Mouse (Mus musculus) CH12.LX (cell line): ENCODE measurements around the gene Retreg3. TPM values are rescaled to one million over a fixed set of nuclear protein-coding genes. Genes with fewer than 3 reads are reported as not detected.

Experiments
- DNase-seq: peaks from one replicate; pipeline ENCODE4 v3.0.0-alpha.2; 2013; ENCODE audit errors: extremely low read depth
- H3K27ac ChIP-seq: 2 replicates; pipeline ENCODE4 v1.5.1; 2012; ENCODE audit warnings: low read depth, mild to moderate bottlenecking, control low read depth, moderate library complexity; ENCODE audit not compliant: insufficient read depth
- H3K27me3 ChIP-seq: replicated peaks from 2 replicates; pipeline ENCODE3; 2012; ENCODE audit warnings: inconsistent platforms
- H3K36me3 ChIP-seq, 2 experiments: replicated peaks in 1 of 2; 2 replicates each; pipeline versions ENCODE3 to v1.6.1; 2012; ENCODE audit warnings: inconsistent platforms in 1 of 2, low read length in 1 of 2, mild to moderate bottlenecking in 1 of 2, mixed read lengths in 1 of 2, moderate library complexity in 1 of 2; ENCODE audit not compliant: control insufficient read depth in 1 of 2, insufficient read depth in 1 of 2
- H3K4me1 ChIP-seq, 2 experiments: 2 replicates each; pipeline ENCODE4 v1.6.1; 2012; ENCODE audit warnings: inconsistent platforms in 1 of 2, moderate library complexity in 1 of 2; ENCODE audit not compliant: insufficient read depth in 2 of 2, control insufficient read depth in 1 of 2
- H3K4me2 ChIP-seq: 2 replicates; pipeline ENCODE4 v1.6.1; 2012; ENCODE audit warnings: low read depth, mild to moderate bottlenecking, control low read depth; ENCODE audit not compliant: poor library complexity, insufficient read depth, severe bottlenecking
- H3K4me3 ChIP-seq, 3 experiments: fragments of 150-350 bp in 1 of 3; sonication (generic) in 1 of 3; replicated peaks in 1 of 3; 2 replicates each; pipeline versions ENCODE3 to v1.5.1; 2011 to 2012; ENCODE audit warnings: low read depth in 2 of 3, low read length in 2 of 3, mild to moderate bottlenecking in 2 of 3, moderate library complexity in 2 of 3, control low read depth in 1 of 3, improper control_type of control experiment in 1 of 3, inconsistent platforms in 1 of 3, mixed read lengths in 1 of 3; ENCODE audit not compliant: poor library complexity in 1 of 3
- H3K79me2 ChIP-seq: replicated peaks from 2 replicates; pipeline ENCODE4 v1.6.1; 2012; ENCODE audit warnings: mild to moderate bottlenecking, moderate library complexity; ENCODE audit not compliant: control insufficient read depth, poor library complexity, insufficient read depth, severe bottlenecking; ENCODE audit errors: extremely low read depth
- H3K9ac ChIP-seq: 2 replicates; pipeline ENCODE4 v1.6.1; 2012; ENCODE audit warnings: low read depth, mild to moderate bottlenecking, control low read depth, moderate library complexity; ENCODE audit not compliant: insufficient read depth
- H3K9me3 ChIP-seq: replicated peaks from 2 replicates; pipeline ENCODE3; 2012; ENCODE audit warnings: low read length, inconsistent platforms, mixed read lengths
- BHLHE40 ChIP-seq: IDR thresholded peaks from 2 replicates; pipeline ENCODE4 v1.6.1; 2011; ENCODE audit warnings: mild to moderate bottlenecking, low read depth, low read length, improper control_type of control experiment
- CHD2 ChIP-seq: IDR thresholded peaks from 2 replicates; pipeline ENCODE4 v1.6.1; 2011; ENCODE audit warnings: low read length, improper control_type of control experiment
- CTCF ChIP-seq, 2 experiments: IDR thresholded peaks in 1 of 2; conservative IDR thresholded peaks in 1 of 2; 2 replicates each; pipeline ENCODE4 v1.5.1; 2011 to 2012; ENCODE audit warnings: low read depth in 2 of 2, low read length in 2 of 2, improper control_type of control experiment in 1 of 2, inconsistent platforms in 1 of 2, mild to moderate bottlenecking in 1 of 2, moderate library complexity in 1 of 2
- GABPA ChIP-seq: IDR thresholded peaks from 2 replicates; pipeline ENCODE4 v1.6.1; 2012; ENCODE audit warnings: low read depth, low read length, improper control_type of control experiment, inconsistent platforms; ENCODE audit not compliant: insufficient replicate concordance
- HCFC1 ChIP-seq: IDR thresholded peaks from 2 replicates; pipeline ENCODE4 v1.6.1; 2012; ENCODE audit warnings: low read depth, mild to moderate bottlenecking, inconsistent platforms, low read length, improper control_type of control experiment
- IRF4 ChIP-seq: IDR thresholded peaks from 2 replicates; pipeline ENCODE4 v1.6.1; 2014; ENCODE audit warnings: low read depth, mild to moderate bottlenecking, inconsistent platforms, low read length, improper control_type of control experiment
- JUN ChIP-seq: IDR thresholded peaks from 2 replicates; pipeline ENCODE4 v1.6.1; 2011; ENCODE audit warnings: low read depth, mild to moderate bottlenecking, low read length, improper control_type of control experiment, moderate library complexity; ENCODE audit not compliant: insufficient read depth
- JUND ChIP-seq: conservative IDR thresholded peaks from 2 replicates; pipeline ENCODE4 v1.6.1; 2011; ENCODE audit warnings: low read depth, low read length, improper control_type of control experiment
- MAFK ChIP-seq: IDR thresholded peaks from 2 replicates; pipeline ENCODE4 v1.6.1; 2011; ENCODE audit warnings: low read length, improper control_type of control experiment; ENCODE audit not compliant: insufficient replicate concordance
- MYC ChIP-seq: IDR thresholded peaks from 2 replicates; pipeline ENCODE4 v1.6.1; 2011; ENCODE audit warnings: low read depth, mild to moderate bottlenecking, improper control_type of control experiment, low read length
- NRF1 ChIP-seq: IDR thresholded peaks from 2 replicates; pipeline ENCODE4 v1.6.1; 2014; ENCODE audit warnings: low read depth, mild to moderate bottlenecking, inconsistent platforms, low read length, improper control_type of control experiment, moderate library complexity
- PAX5 ChIP-seq: IDR thresholded peaks from 2 replicates; pipeline ENCODE4 v1.6.1; 2012; ENCODE audit warnings: low read length, inconsistent platforms, mixed read lengths
- RAD21 ChIP-seq: IDR thresholded peaks from 2 replicates; pipeline ENCODE4 v1.6.1; 2011; ENCODE audit warnings: low read depth, mild to moderate bottlenecking, low read length, improper control_type of control experiment, moderate library complexity
- RCOR1 ChIP-seq: conservative IDR thresholded peaks from 2 replicates; pipeline ENCODE4 v1.6.1; 2012; ENCODE audit warnings: low read depth, mild to moderate bottlenecking, inconsistent platforms, low read length, improper control_type of control experiment
- SMC3 ChIP-seq: IDR thresholded peaks from 2 replicates; pipeline ENCODE4 v1.6.1; 2011; ENCODE audit warnings: low read depth, low read length, improper control_type of control experiment
- TCF12 ChIP-seq: IDR thresholded peaks from 2 replicates; pipeline ENCODE4 v1.6.1; 2014; ENCODE audit warnings: low read depth, mild to moderate bottlenecking, inconsistent platforms, low read length, improper control_type of control experiment
- UBTF ChIP-seq: IDR thresholded peaks from 2 replicates; pipeline ENCODE4 v1.6.1; 2012; ENCODE audit warnings: low read depth, mild to moderate bottlenecking, inconsistent platforms, low read length, improper control_type of control experiment, moderate library complexity
- USF1 ChIP-seq: IDR thresholded peaks from 2 replicates; pipeline ENCODE4 v1.6.1; 2014; ENCODE audit warnings: low read depth, mild to moderate bottlenecking, inconsistent platforms, low read length, improper control_type of control experiment
- ZC3H11A ChIP-seq: IDR thresholded peaks from 2 replicates; pipeline ENCODE4 v1.6.1; 2012; ENCODE audit warnings: low read depth, mild to moderate bottlenecking, inconsistent platforms, low read length, improper control_type of control experiment
- dilution Hi-C: fragments of 300-500 bp; cut with MboI; formaldehyde crosslinking; loops from 2 replicates; pipeline ENCODE4 v1.14.3; 2020; ENCODE audit warnings: low sequenced_read_pairs; ENCODE audit not compliant: extremely low pct_unique_long_range_greater_than_20kb, extremely low pct_ligation_motif_present
- in situ Hi-C: fragments of 300-500 bp; cut with MboI; formaldehyde crosslinking; loops from 3 replicates; pipeline ENCODE4 v1.14.3; 2019; ENCODE audit warnings: low sequenced_read_pairs, low pct_ligation_motif_present, low pct_unique_long_range_greater_than_20kb, mixed read lengths
- polyA plus RNA-seq: library from polyadenylated mRNA; unstranded; fragments of >175 nt; gene quantifications from 2 replicates; pipeline ENCODE4 v1.2.1, GENCODE M21; 2012; ENCODE audit warnings: low read depth; ENCODE audit not compliant: insufficient read length
- total RNA-seq, 2 experiments: library from RNA; depleted of rRNA; stranded (reverse); fragments of 300-350 nt in 1 of 2; fragments of >200 nt in 1 of 2; gene quantifications; 2 replicates each; pipeline ENCODE4 v1.2.3; 2012 to 2014

The Retreg3 gene
- total and polyA plus RNA-seq, 3 experiments: 48.2 to 55.9 (median 54.3) TPM

- no peak overlapping the region for H3K4me2 ChIP-seq
- peak; percentile 30 for DNase-seq
- TF ChIP-seq MAFK (no peak), PAX5 (no peak), RAD21 (peak; percentile 61), CTCF (conservative IDR thresholded peaks at IDR 0.05 in 1 of 2, IDR thresholded peaks at IDR 0.05 in 1 of 2; ENCODE audit: low read depth in 2 of 2, low read length in 2 of 2) (peak; percentile 47 to 68; a peak in 3 of 4 replicates), USF1 (no peak), BHLHE40 (no peak), JUND (no peak), SMC3 (peak; percentile 61), CHD2 (no peak)
- TF ChIP-seq, all 38 proteins: peak for 3
- H3K9ac ChIP-seq: no peak overlapping the region
- no peak overlapping the region for H3K4me3 ChIP-seq
- in situ Hi-C loops (no loop called here), dilution Hi-C loops (no loop called here)
- H3K27ac ChIP-seq: no peak overlapping the region
- peaks cover 12% of the 10 kb centered on the region for H3K9me3 ChIP-seq
- no peaks in the 10 kb centered on the region for H3K79me2 ChIP-seq
- no peaks in the 10 kb centered on the region for H3K27me3 ChIP-seq
- H3K4me1 ChIP-seq: peaks cover 1 to 9% of the 10 kb centered on the region in 2 experiments; a peak in 2 of 4 replicates
- H3K36me3 ChIP-seq: peaks cover 87 to 99% of the 10 kb centered on the region in 2 experiments
Measured at GRCm38 (mm10) chr11:101053974-101054373, 65.7 kb downstream of the Retreg3 start.

- Histone ChIP-seq H3K36me3 (peaks cover 88 to 99% of the 10 kb centered on the region in 2 experiments), H3K79me2 (no peaks in the 10 kb centered on the region), H3K4me1 (no peaks in the 10 kb centered on the region)
Measured at GRCm38 (mm10) chr11:101052751-101053473, 66.8 kb downstream of the Retreg3 start.

More at GRCm38 (mm10) chr11:101052751-101053473, 66.8 kb downstream of the Retreg3 start:
- TF ChIP-seq ZC3H11A (no peak), PAX5 (no peak), IRF4 (no peak), HCFC1 (no peak), JUN (no peak), SMC3 (no peak), UBTF (no peak), RCOR1 (no peak), NRF1 (no peak), GABPA (no peak), MYC (no peak), TCF12 (no peak), MAFK (no peak)
- Histone ChIP-seq H3K9ac (no peak overlapping the region), H3K9me3 (peaks cover 12% of the 10 kb centered on the region), H3K4me2 (no peak overlapping the region), H3K4me3 (no peak overlapping the region), H3K27ac (no peak overlapping the region), H3K27me3 (no peaks in the 10 kb centered on the region)
- in situ Hi-C loops: no loop called here
- no peak for DNase-seq
- dilution Hi-C loops: no loop called here
